Mouse (Mus musculus) G1E (cell line): ENCODE measurements at regions not wholly inside any gene's neighbourhood (a gene's known extent, or its start where the extent isn't known, plus 50 kb on each side); places are given as distances from the start of the nearest gene placed in this dataset.

Experiments
- ATAC-seq: 2 replicates; pipeline ENCODE4 v1.8.0; 2016; ENCODE audit warnings: mild to moderate bottlenecking; ENCODE audit not compliant: insufficient number of reproducible peaks, poor library complexity, low FRiP score, severe bottlenecking; ENCODE audit errors: extremely low read depth
- DNase-seq: peaks from one replicate; pipeline ENCODE4 v3.0.0; 2012; ENCODE audit warnings: low spot score
- H3K27me3 ChIP-seq: 2 replicates; pipeline ENCODE4 v1.6.1; 2012; ENCODE audit warnings: mild to moderate bottlenecking, low read length, inconsistent platforms; ENCODE audit not compliant: insufficient read depth
- H3K36me3 ChIP-seq: replicated peaks from 2 replicates; pipeline ENCODE3; 2012; ENCODE audit warnings: mild to moderate bottlenecking, inconsistent platforms
- H3K4me1 ChIP-seq: 2 replicates; pipeline ENCODE4 v1.6.1; 2012; ENCODE audit warnings: low read depth, low read length, inconsistent platforms, mixed read lengths; ENCODE audit not compliant: insufficient read depth
- H3K4me3 ChIP-seq: 2 replicates; pipeline ENCODE4 v1.5.1; 2012; ENCODE audit warnings: low read depth, mild to moderate bottlenecking, inconsistent platforms, low read length, moderate library complexity, mixed read lengths
- H3K9me3 ChIP-seq: replicated peaks from 2 replicates; pipeline ENCODE4 v1.6.1; 2012; ENCODE audit warnings: inconsistent platforms
- CTCF ChIP-seq: IDR thresholded peaks from 2 replicates; pipeline ENCODE4 v1.5.1; 2012; ENCODE audit warnings: low read depth, low read length, inconsistent platforms, mixed read lengths
- GATA1 ChIP-seq: IDR thresholded peaks from 2 replicates; pipeline ENCODE4 v1.6.1; 2012; ENCODE audit warnings: borderline replicate concordance, low read length, inconsistent platforms, mixed read lengths
- GATA2 ChIP-seq: IDR thresholded peaks from 2 replicates; pipeline ENCODE4 v1.6.1; 2012; ENCODE audit warnings: low read depth, low read length, inconsistent platforms, borderline replicate concordance
- POLR2AphosphoS5 ChIP-seq: IDR thresholded peaks from 2 replicates; pipeline ENCODE4 v1.6.1; 2012; ENCODE audit warnings: low read depth, low read length, inconsistent platforms; ENCODE audit not compliant: insufficient replicate concordance
- TAL1 ChIP-seq: conservative IDR thresholded peaks from 2 replicates; pipeline ENCODE4 v1.6.1; 2012; ENCODE audit warnings: low read depth, low read length, inconsistent platforms, mixed read lengths

- no peak for TF ChIP-seq GATA1
- no peak for TF ChIP-seq TAL1
- no peak for TF ChIP-seq GATA2
- no peak for TF ChIP-seq CTCF
- TF ChIP-seq POLR2AphosphoS5: no peak
- Histone ChIP-seq H3K4me1 (no peaks in the 10 kb centered on the region), H3K27me3 (no peaks in the 10 kb centered on the region), H3K4me3 (no peak overlapping the region), H3K36me3 (no peaks in the 10 kb centered on the region), H3K9me3 (no peaks in the 10 kb centered on the region)
- DNase-seq (no peak), ATAC-seq (no peak)
These were observed 260.0 kb downstream of the Plekhb2 start for GRCm38 (mm10) chr1:35109801-35110200.

GRCm38 (mm10) chr1:35115521-35115920 lies 265.7 kb downstream of the Plekhb2 start:
- Histone ChIP-seq H3K36me3 (no peaks in the 10 kb centered on the region), H3K4me3 (no peak overlapping the region), H3K9me3 (peaks cover 7% of the 10 kb centered on the region), H3K4me1 (no peaks in the 10 kb centered on the region), H3K27me3 (no peaks in the 10 kb centered on the region)
- ATAC-seq (no peak), DNase-seq (no peak)
- TF ChIP-seq CTCF (no peak), GATA1 (no peak), POLR2AphosphoS5 (no peak), GATA2 (no peak), TAL1 (no peak)

- H3K9me3 ChIP-seq: no peaks in the 10 kb centered on the region
- no peaks in the 10 kb centered on the region for H3K4me1 ChIP-seq
- no peak for DNase-seq
- TF ChIP-seq GATA1 (no peak), GATA2 (no peak), CTCF (no peak), TAL1 (no peak), POLR2AphosphoS5 (no peak)
- no peaks in the 10 kb centered on the region for H3K27me3 ChIP-seq
- no peak overlapping the region for H3K4me3 ChIP-seq
- H3K36me3 ChIP-seq: no peaks in the 10 kb centered on the region
- ATAC-seq: no peak
These were observed 288.1 kb downstream of the Plekhb2 start for GRCm38 (mm10) chr1:35137907-35138306.

GRCm38 (mm10) chr1:35149036-35149435 lies 299.3 kb downstream of the Plekhb2 start:
- no peak overlapping the region for H3K4me3 ChIP-seq
- H3K36me3 ChIP-seq: no peaks in the 10 kb centered on the region
- no peaks in the 10 kb centered on the region for H3K4me1 ChIP-seq
- H3K9me3 ChIP-seq: no peaks in the 10 kb centered on the region
- no peaks in the 10 kb centered on the region for H3K27me3 ChIP-seq
- no peak for DNase-seq
- ATAC-seq: no peak
- TF ChIP-seq TAL1 (no peak), CTCF (no peak), GATA2 (no peak), POLR2AphosphoS5 (no peak), GATA1 (no peak)

GRCm38 (mm10) chr1:35162506-35162905 lies 312.7 kb downstream of the Plekhb2 start:
- no peaks in the 10 kb centered on the region for H3K9me3 ChIP-seq
- no peak for TF ChIP-seq GATA2
- TF ChIP-seq POLR2AphosphoS5: no peak
- TF ChIP-seq CTCF: no peak
- TF ChIP-seq TAL1: no peak
- TF ChIP-seq GATA1: no peak
- no peaks in the 10 kb centered on the region for H3K27me3 ChIP-seq
- DNase-seq (no peak), ATAC-seq (no peak)
- H3K4me3 ChIP-seq: no peak overlapping the region
- no peaks in the 10 kb centered on the region for H3K36me3 ChIP-seq
- H3K4me1 ChIP-seq: no peaks in the 10 kb centered on the region

- Histone ChIP-seq H3K27me3 (no peaks in the 10 kb centered on the region), H3K4me3 (no peak overlapping the region), H3K4me1 (no peaks in the 10 kb centered on the region), H3K36me3 (no peaks in the 10 kb centered on the region), H3K9me3 (no peaks in the 10 kb centered on the region)
- TF ChIP-seq GATA2: no peak
- no peak for TF ChIP-seq GATA1
- no peak for TF ChIP-seq TAL1
- TF ChIP-seq CTCF: no peak
- no peak for TF ChIP-seq POLR2AphosphoS5
- ATAC-seq: no peak
- no peak for DNase-seq
These were observed 350.9 kb downstream of the Plekhb2 start for GRCm38 (mm10) chr1:35200656-35201055.
